Mouse (Mus musculus) testis, postnatal 10 days (tissue): Measurements from ENCODE around the gene Eif2b3.

Experiments used
- DNase-seq: peaks from one replicate; pipeline ENCODE4 v3.0.0; 2021; ENCODE audit warnings: low spot score

The Eif2b3 gene

DNA sequence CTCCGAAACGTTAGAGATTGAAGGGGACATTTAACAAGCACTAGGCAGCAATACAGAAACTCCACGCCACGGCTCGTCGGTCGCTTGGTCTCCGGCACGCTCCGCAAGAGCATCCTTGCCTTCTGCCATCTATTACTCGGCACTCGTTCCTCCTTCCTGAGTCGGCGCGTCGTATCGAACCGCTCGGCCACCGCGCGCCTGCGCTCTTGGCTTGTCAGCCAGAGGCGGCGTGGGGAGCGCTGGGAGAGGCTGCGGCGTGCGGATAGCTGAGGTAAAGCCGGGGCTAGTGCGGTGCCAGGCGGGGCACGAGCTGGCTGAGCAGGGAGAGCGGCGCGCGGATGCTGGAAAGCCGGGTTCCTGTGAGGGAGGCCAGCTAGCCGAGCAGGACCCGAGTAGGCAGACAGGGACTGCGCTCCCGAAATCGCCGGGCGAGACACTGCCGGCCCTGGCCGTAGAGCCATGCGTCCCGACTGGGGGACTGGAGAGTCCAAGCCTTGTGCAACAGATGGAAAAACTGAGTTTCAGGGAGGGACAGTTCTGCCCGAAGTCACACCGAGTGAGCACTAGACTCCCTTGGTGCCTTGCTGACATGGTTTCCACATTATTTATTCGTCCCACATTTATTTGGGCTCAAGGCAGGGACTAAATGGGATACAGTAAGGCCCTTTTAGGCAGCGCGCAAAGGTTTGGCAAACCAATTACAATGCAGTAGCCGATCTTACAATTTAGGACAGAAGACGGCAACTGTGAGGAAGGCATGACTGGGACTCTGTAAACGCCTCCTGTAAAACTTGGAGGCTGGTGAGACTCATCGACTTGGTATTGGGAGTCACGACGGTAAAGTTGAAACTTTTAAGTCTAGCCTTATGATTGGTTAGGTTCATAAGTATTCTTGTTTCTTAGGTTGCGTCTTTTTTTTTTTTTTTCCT, at the start of gene Eif2b3:
Gene Eif2b3 (plus strand): TSS at position 197 of the 929 bp plus-strand sequence.
- peak; percentile 91 for DNase-seq

DNA sequence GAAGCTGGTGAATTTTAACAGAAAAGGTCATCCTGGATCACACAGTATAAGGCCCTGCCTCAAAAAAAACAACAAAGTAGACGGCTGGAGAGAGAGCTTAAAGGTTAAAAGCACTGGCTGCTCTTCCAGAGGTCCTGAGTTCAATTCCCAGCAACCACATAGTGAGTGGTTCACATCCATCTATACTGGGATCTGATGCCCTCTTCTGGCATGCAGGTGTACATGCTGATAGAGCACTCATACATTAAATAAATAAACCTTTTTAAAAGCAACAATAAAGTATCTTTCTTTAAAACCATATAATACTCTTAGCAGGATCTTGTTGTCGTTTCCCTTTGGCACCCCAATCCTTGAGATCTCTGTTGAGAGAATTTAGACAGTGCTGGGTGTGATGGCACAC, 42.7 kb upstream of the Eif2b3 start:
- DNase-seq: no peak

DNA sequence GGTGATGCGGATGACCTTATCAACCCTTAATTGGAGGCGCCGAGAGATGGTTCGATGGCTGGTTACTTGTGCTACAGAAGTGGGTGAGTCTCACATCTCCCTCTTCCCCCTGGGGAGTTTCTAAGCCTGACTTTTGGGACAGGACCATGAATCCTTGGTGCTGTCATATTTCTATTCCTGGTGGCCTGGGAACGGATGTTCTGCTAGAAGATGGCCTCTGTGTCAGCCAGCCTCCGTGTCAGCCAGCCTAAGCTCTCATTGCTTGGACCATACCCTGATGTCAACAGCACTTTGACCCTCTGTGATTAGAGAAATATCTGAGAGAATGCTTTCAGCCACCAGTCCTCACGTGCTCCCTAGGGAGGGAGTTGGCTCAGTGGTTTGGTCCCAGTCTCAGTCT, 33.5 kb upstream of the Eif2b3 start:
- DNase-seq: no peak

DNA sequence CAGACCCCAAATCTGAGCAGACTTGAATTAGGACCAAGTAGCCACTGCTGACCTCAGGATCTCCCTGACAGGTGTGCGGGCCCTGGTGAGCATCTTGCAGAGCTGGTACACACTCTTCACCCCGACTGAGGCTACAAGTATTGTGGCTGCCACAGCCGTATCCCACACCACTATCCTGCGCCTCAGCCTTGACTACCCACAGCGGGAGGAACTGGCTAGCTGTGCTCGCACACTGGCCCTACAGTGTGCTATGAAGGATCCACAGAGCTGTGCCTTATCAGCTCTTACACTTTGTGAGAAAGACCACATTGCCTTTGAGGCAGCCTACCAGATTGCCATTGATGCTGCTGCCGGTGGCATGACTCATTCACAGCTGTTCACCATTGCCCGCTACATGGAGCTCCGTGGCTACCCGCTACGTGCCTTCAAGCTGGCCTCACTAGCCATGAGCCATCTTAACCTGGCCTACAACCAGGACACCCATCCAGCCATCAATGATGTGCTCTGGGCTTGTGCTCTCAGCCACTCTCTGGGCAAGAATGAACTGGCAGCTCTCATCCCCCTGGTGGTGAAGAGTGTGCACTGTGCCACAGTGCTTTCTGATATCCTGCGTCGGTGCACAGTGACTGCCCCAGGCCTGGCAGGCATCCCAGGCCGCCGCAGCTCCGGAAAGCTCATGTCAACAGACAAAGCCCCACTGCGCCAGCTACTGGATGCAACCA, 32.6 kb upstream of the Eif2b3 start:
- peak; percentile 84 for DNase-seq

DNA sequence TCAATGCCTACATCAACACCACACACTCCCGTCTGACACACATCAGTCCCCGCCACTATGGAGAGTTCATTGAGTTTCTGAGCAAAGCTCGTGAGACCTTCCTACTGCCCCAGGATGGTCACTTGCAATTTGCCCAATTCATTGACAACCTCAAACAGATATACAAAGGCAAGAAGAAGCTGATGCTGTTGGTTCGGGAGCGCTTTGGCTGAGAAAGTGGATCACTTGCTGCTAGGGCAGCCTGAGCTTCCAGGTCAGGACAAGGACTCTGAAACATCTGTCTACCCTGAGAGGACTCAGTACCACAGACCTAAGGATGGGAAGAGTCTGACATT, 32.1 kb upstream of the Eif2b3 start:
- no peak for DNase-seq

DNA sequence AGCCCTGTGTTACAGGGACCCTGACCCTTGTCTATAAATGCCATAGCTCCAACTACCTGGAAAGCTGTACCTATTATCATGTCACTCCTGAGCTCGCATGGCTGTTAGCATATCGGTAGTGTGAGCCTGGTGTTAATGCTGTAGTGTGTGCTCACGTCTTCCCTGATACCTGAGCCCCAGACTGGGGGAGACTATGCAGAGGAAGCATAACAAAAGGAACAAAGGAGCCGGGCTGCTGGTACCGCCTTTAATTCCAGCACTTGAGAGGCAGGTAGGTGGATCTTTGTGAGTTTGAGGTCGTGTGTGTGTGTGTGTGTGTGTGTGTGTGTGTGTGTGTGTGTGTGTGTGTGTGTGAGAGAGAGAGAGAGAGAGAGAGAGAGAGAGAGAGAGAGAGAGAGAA, 29.5 kb upstream of the Eif2b3 start:
- no peak for DNase-seq

DNA sequence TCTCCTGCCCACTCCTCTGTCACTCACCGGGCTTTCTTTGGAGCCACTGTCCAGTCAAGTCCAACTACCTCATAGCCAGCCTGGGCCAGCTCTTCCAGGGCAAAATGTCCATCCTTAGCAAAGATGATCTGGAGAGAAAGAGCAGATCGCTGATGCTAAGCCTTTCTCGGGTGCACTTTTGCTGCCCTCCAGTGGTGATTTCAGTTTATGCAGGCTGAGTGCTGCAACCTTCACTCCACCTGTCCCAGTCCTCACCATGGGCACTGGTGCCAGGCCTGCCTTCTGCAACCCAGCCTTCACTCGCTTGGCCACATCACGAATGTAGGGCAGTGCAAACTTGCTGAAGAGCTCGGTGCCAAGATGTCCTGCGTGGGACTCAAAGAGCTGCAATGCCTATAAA, 27.8 kb upstream of the Eif2b3 start:
- DNase-seq: peak; percentile 87

DNA sequence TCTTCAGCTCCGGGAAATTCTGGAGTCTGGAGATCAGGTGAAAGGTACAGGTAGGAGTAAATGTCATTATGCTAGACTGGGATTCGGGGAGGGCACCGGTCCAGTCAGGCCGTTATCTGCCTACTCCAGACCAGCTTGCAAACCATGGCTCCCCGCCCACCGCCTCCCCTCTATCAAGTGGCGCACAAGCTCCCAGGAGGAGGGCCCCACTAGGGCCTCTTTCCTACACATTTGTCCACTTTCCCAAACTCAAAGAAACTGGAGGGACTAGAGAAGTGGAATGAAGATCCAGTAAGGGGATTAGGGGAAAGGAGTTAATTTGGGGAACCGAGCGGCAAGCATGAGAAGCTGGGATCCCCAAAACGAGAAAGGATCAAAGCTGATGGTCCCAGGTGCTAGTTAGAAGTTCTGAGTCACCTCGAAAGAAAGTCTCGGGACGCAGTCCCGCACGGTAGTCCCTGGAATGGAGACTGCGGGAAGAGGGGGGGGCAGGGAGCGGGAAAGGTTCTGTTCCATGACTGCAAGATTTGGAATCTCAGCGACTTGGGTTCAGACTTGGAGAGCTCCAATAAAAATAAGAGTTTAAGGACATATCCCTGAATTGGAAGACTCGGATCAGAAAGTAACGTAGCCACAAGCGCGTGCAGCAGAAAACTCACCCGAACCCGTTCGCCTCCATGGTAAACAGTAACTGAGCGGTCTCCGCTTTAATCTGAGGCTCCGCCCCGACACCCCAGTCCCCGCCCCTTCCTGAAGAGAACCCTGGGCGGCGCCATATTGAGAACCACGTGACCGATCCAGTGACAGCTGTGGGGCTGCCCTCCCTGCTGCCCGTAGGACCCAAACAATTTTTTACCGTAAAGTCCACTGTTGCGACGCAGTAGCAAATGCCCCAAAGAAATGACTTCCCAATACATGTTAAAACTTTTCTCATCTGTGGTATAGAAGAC, 25.3 kb upstream of the Eif2b3 start, which contains the start of gene Urod:
Gene Urod (minus strand): TSS at position 742 of the 950 bp plus-strand sequence.
- DNase-seq: peak; percentile 97

DNA sequence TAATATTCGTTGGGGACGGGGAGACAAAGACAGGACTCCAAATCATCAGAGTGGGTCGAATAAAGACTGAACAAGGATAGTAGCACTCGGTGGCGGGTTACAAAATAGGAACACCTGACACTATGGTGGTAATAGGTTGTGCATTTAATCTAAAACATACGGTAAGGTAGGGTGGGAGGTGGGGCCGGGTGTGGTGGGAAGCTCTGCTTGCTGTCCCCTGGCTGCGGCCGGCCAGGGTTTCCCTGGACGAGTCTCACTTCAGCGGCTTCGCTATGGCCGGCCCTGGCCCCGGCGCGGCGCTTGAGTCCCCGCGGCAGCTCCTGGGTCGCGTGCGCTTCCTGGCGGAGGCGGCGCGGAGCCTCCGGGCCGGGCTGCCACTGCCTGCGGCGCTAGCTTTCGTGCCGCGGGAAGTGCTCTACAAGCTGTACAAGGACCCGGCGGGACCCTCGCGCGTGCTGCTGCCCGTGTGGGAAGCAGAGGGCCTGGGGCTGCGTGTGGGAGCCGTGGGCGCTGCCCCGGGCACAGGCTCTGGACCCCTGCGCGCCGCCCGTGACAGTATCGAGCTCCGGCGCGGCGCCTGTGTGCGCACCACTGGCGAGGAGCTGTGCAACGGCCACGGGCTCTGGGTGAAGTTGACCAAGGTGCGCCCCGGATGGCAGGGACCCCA, 23.9 kb upstream of the Eif2b3 start, which contains the start of gene Hectd3:
Gene Hectd3 (plus strand): TSS at position 187 of the 667 bp plus-strand sequence.
- peak; percentile 69 for DNase-seq

DNA sequence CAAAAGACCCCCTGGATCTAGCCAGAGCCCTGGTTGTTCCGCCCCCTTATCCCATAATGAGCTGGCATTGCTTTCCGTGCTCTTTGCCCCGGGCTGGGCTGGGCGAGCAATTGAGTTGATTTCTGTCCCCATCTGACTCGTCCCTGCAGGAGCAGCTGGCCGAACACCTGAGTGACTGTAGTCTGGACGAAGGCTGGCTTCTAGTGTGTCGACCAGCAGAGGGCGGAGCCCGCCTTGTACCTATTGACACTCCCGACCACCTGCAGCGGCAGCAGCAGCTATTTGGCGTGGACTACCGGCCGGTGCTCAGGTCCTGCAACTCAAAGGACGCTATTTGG, 23.4 kb upstream of the Eif2b3 start:
- DNase-seq: peak; percentile 65

DNA sequence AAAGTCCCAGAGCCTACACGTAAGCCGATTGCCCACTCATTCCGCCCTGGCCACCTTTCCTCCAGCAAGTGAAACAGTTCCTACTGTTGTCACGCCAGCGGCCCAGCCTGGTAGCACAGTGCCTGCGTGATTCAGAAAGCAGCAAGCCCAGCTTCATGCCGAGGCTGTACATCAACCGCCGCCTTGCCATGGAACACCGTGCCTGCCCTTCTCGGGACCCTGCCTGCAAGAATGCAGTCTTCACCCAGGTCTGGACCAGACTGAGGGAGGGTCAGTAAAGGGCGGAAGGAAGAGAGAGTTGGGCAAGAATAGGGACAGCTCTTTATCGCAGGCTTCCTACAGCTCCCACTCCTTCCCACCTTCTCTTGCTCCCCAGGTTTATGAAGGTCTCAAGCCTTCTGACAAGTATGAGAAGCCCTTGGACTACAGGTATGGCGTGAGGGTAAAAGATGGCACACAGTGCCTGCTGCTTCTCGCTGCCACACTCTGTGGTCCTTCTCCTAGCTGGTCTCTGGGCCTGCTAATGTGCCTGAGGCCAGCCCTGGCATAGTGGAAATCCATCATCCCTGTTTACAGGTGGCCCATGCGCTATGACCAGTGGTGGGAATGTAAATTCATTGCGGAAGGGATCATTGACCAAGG, 19.6 kb upstream of the Eif2b3 start:
- DNase-seq: no peak

DNA sequence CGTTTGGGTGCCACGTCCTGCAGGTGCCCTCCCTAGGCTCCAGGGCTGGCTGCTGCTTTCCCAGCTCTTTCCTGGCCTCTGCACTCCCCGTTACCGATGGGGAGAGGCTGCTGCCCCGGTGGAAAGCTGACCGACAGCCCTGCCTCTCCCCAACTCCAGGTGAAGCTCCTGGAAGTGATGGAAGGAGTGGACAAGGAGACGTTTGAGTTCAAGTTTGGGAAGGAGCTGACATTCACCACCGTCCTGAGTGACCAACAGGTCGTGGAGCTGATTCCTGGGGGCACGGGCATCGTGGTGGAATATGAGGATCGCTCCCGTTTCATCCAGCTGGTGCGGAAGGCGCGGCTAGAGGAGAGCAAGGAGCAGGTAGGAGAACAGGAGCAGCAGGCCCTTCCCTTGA, 17.2 kb upstream of the Eif2b3 start:
- DNase-seq: no peak

DNA sequence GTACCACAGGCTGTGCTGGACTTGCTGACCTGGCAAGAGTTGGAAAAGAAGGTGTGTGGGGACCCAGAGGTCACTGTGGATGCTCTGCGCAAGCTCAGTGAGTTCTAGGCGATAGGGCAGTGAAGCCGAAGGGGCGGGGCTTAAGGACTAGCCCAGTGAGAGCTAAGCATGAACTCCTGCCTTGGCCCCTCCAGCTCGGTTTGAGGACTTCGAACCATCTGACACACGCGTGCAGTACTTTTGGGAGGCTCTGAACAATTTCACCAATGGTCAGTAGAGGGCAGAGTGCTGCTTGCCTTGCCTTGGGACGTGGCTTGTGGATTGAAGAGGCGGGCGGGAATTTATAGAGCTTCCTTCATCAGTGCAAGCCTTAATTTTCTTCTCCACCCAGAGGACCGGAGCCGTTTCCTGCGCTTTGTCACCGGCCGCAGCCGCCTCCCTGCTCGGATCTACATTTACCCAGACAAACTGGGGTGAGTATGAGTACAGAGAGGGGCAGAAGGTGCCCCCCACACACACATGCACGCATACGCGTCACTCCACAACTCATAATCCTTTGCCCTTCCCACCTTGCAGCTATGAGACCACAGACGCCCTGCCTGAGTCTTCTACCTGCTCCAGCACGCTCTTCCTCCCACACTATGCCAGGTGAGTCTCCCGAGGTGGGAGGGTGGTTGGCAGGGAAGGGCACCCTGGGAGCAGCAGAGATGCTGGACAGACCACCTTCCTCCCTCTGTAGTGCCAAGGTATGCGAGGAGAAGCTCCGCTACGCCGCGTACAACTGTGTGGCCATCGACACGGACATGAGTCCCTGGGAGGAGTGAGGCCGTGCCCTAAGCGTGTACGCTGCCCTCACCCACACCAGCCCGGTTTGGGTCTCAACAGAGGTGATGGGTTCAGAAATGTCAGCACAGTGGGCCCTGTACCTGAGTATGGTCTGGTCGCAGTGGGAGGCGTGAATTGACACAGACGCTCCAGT, 16.4 kb upstream of the Eif2b3 start:
- peak; percentile 74 for DNase-seq

DNA sequence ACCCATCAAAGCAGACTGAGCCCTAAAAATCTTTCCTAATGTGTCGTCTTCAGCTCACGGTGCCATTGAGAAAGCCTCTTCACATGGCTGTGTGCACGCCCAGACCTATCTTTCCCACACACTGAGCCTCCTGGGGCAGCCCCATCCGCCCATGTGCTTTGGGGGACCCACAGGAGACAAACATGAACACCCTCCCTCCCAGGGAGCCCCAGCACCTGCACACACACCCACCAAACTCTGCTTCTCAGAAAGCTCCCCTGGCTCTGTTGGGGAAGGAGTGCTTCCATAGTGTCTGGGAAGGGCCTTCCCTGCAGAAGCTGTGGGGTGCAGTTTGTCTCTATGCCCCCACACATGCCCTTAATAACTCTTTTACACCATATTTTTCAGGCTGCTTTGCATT, 14.6 kb upstream of the Eif2b3 start:
- no peak for DNase-seq

DNA sequence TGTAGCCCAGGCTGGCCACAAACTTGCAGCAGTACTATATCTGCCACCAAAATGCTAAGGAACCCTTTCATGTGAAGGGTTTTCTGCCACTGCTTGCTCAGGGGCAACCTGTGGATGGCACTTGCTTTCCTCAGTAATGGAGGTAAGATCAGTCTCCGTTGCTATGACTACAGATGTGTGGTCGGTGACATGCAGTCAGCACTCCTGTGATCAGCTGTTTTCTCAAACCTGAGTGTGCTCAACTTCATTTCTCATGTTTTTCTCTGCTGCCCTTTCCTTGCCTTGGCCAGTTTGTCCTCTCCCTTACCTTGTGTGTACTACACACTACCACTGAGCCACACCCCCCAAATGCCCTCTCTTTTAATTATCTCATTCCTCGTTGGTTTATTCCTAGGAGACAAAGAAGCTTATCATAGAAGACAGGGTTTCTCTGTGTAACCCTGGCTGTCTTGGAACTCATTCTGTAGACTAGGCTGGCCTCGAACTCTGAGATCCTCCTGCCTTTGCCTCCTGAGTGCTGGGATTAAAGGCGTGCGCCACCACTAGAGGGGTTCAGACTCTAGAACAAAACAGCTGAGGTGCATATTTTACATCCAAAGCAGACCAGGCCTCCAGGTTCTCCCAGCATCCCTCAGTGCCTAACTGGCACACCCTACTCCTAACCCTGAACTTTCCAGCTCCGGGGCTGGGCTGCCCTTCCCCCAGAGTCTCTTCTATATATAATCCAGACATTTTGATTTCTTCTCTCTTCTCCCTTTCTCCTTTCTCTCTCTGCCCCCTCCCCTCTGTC, 13.4 kb upstream of the Eif2b3 start:
- DNase-seq: no peak

DNA sequence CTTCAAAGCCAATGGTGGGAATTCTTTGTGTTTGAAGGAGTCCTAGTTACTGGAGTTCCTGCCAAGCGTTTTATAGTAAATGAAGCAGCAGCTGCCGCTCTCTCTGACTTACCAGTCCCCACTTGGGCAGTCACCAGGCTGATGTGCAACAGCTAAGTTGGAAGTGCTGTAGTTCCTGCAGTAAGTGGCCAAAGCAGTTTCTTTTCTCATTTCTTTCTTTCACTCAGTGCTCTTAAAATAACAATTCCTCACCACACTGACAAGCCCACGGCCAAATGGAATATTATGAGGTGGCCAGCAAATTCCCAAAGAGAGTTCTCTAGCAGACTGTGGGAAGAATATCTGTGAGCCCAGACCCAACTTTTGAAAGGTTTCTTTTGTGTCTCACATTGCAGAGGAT, 12.1 kb upstream of the Eif2b3 start:
- DNase-seq: no peak

DNA sequence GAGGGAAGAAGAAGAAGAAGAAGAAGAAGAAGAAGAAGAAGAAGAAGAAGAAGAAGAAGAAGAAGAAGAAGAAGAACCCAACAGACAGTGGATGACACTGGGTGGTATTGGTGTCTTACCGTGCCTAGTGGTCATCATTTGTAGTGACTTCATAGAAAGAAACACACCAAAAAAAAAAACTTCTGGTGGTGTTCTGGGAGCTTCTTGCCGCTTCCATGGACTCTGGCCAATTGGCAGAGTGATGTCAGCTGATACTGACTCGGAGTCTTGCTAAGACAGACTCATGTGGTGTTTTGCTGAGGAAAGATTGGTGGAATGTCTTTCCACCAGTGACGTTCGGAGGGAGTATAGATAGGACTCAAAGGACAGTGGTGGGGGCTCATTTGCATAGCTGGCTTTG, 9.0 kb upstream of the Eif2b3 start:
- DNase-seq: no peak

DNA sequence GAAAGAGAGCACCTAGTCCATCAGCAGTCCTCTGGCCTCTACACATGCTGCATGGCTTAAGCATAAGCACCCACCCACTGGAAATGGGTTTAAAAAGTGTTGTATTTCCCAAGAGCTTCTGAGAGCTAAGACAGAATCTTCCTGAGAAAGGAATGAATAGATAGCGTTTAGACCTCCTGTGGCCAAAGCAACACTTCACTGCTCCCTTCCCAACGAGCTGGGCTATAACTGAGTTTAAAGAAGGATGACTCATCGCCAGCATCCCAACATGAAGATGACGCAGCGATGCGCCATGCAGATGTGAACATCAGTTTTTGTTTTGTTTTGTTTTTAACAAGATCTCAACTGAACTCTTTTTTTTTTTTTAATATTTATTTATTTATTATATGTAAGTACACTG, 5.6 kb upstream of the Eif2b3 start:
- DNase-seq: no peak

DNA sequence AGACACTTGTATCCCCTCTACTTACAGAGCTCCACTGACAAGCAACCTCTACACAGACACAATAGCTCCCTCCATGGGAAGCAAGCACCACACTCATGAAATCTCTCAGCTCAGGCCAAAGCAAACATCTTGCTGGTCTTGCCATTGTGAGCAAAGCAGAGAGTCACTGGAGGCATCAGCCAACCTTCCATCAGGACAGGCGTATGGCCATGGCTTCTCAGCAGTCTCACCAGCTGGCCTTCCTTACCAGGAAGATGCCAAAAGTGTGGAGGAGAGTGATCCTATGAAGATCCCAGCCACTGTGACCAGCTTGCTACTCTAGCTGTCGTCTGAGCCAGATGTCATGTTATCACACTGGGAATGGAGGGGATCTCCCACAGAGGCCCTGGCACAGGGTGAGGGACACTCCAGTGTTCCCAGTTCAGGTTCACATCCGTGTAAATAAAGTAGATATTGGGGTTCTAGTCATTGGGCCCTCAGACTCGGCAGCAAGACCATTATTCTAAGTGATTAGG, 4.2 kb upstream of the Eif2b3 start:
- no peak for DNase-seq
